Mouse (Mus musculus): ENCODE data around the gene C87499.

The C87499 gene

DNA sequence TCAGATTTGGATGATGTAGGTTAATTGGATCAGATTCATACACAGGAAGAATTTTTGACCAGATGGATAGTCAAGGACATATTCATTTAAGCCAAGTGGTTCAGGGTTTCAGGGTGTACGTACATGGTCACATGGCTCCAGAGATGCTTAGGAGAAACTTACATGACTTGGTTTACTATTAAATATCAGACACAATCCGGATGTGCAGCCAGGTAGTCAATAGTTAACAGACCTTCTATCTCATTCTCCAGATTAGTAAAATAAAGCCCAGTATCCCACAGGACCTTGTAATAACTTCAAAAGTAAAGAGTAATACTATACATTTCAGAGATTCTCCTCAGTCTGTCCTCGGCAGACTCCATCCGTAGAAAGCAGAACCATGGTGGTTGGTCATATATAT, at the start of gene C87499:
Gene C87499 (minus strand): TSS at position 101 of the 400 bp plus-strand sequence.
- DNase-seq (ENCODE audit: low spot score): no peak

DNA sequence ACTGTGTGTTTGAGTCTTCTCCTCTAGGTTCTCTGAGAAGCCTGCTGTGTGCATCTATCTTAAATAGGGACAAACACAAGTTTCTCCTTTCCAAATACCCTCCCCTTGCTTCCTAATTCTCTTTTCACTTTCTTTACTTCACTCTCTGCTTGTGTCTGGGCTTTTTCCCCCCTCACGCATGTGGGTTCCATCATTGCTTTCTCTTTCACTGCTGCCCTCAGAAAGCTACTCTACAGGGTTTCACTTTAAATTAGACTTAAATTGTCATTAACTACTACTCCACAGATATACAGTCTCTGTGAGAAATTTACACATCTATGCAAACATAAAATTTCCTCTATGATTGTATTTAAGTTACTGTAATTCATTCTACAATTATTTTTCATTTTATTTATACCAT, 49.6 kb upstream of the C87499 start, which contains the start of gene Ifna2:
Gene Ifna2 (minus strand): TSS at position 101 of the 400 bp plus-strand sequence.
- no peak for DNase-seq (ENCODE audit: low spot score)

DNA sequence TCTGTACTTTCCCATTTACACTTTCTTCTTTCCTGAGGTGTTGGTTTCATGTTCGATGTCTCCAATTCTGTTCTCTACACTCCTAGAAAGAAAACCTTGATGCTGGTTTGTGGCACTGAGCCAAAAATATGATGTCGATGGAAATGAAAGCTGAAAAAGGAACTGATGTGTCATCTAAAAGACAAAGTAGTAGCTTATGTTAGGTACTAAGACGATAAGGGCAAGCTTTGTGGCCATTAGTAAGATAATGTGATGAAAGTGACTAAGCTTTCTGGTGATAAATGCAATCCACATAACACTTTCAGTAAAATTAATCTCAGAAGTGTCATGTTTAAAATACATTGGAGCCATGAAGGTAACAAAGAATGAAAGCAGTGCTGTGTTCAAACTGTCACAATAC, 47.1 kb upstream of the C87499 start:
- no peak for DNase-seq (ENCODE audit: low spot score)

DNA sequence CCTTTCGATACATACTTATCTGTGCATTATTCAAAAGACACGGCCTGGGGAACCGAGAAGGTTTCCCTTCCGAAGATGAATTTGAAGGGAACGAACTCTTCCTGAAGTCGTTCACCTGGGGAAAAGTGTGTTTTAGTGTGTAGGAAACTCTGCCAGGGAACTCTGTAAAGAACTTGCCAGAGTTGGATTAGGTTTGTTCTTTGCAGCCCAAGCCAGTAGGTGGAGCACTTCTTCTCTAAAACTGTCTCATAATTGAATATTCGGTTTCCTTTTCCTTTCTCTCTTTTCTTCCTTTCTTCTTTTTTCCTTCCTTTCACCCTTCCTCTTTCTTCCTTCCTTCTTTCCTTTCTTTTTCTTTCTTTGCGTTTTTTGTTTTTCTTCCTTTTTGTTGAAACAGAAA, 46.2 kb upstream of the C87499 start:
- DNase-seq (ENCODE audit: low spot score): peak; percentile 9

DNA sequence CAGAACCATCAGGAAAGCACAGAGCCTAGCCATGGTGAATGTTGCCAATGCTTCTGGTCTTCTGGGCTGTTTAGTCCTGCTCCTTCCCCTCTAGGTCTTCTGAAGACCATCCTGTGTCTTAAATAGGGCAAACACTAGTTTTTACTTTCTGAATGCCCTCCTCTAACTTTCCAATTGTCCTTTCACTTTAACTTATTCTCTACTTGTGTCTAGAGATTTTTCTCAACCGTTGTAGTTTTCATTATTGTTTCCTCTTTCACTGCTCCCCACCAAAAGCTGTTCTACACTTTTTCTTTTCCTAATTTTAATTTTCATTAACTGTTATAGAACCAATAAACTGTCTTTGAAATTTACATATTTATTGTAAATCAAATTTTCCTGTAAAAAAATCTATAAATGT, 42.6 kb upstream of the C87499 start, which contains the start of gene Ifna16:
Gene Ifna16 (minus strand): TSS at position 101 of the 400 bp plus-strand sequence.
- DNase-seq (ENCODE audit: low spot score): no peak

DNA sequence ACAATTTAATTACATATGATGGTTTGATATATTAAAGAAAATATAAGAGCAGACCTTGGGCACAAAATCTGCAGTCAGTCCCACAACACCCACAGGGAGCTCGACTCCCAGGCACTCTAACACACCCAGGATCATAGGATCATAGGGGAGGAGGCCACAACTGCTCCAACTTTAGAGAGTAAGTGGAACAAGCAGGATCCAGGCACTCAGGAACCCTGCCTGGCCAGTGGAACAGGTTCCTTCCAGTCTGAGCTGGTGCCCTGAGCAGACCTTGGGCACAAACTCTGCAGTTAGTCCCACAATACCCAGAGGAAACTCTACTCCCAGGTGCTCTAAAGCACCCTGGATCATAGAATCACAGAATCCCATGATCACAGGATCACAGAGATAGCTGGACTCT, 21.2 kb upstream of the C87499 start:
- no peak for DNase-seq (ENCODE audit: low spot score)

DNA sequence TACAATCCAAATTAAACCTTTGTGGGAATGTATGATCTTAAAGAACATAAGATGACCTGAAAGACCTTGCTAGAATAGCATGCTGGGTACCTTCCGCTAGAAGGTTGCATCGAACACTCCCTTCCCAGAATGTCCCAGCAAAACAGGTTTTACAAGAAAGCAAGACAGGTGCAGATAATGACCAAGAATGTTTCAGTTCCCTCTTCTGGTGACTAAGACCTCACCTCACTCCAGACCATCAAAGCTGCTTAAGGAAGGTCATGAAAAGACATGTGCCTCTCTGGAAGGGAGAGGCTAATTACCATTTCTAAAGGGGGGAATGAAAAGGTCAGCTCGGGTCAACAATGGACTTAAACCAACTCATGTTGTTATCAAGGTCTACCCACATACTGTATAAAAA, 19.4 kb upstream of the C87499 start:
- no peak for DNase-seq (ENCODE audit: low spot score)

DNA sequence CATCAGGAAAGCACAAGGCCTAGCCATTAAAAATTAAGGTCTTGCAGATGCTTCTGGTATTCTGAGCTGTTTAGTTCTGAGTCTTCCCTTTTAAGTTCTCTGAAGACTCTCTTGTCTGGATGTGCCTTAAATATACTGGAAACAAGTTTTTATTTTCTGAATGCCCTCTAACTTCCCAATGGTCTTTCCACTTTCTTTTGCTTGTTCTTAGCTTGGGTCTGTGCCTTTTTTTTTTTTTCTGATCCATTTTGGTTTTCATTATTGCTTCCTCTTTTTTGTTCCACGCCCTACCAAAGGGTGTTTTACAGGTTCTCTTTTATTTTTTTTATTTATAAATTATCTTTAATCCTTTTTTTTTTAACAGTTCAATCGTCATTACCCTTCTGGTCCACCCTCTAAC, 10.1 kb upstream of the C87499 start, which contains the start of gene Ifna13:
Gene Ifna13 (minus strand): TSS at position 101 of the 400 bp plus-strand sequence.
- DNase-seq (ENCODE audit: low spot score): no peak

DNA sequence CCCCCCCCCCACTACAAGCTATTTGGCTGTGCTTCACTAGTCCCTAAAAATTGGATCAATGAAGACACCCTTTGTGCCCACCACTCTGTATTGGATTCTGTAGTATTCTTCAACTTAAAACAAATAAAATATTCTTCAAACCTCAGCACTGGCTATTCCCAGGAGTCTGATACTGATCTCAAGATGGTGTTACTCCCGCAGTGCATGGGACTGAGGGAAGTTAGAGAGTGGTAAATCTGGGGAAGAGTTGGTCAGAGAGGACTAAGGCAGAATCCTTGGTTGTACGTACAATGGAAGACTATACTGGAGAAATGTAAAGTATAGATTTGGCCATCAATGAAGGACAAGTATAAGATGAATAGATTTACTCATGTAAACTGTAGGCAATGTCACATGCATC, 8.3 kb upstream of the C87499 start:
- DNase-seq (ENCODE audit: low spot score): peak; percentile 50

DNA sequence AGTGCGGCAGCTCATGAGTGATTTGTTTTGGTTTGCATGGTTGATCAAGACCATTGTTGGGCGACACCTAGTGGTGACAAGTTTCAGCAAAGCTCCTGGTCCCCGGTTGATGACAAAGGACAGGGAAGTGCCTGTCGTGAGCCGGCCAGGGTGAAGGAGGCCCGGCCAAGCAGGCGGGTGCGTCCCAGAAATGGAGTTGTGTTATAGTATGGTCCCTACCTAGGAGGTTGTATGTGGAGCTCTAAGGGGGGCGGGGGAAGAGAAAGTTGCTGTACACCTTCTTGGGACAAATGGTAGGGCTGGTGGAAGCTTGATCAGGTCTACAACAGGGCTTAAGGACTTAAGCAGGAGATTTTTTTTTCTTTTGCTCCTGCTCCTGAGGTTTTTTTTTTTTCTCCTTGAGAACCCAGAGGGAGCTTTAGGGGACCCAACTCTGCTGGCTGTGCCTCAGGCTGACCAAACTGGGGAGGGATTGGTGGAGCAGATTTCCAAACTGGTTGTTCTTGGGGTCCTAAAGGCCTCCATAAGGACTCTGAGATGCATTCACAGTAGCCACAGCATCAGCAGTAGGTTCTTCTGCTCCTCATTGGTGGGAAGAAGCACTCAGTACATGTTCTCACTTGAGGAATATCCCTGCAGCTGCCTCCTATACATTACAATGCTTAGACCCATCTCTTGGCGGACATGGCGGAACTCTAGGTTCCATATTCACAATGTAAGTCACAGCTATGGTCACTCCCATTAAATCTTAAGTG, 7.0 kb upstream of the C87499 start:
- DNase-seq (ENCODE audit: low spot score): peak; percentile 84

DNA sequence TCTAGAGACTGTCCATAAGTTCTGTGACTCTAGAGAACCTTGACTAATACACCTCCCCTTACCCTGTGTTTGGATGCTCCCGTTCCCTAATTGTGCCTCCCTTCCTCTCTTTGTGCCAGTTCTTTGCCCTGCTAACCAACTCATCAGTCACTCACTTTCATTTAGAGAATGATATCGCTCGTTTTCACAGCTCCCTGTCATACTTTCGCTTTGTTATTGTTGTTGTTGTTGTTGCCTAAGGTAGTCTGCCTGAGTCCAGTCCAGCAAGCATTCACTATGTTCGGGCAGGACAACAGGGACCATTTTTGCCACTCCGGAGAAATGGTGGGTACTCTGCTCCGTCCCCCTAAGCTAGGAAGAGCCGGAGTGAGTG, 6.5 kb upstream of the C87499 start:
- DNase-seq (ENCODE audit: low spot score): no peak

DNA sequence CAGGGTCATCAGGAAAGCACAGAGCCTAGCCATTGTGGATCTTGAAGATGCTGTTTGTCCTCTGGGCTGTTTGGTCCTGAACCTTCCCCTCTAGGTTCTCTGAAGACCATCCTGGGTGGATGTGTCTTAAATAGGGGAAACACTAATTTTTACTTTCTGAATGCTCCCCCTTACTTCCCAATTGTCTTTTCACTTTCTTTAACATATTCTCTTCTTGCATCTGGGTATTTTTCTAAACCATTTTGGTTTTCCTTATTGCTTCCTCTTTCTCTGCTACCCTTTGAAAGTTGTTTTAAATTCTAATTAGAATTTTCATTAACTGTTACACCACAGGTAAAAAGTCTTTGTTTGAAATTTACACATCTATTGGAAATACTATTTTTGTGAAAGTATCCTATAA, 30.9 kb downstream of the C87499 start, which contains the start of gene Ifna12:
Gene Ifna12 (minus strand): TSS at position 101 of the 400 bp plus-strand sequence.
- DNase-seq (ENCODE audit: low spot score): no peak

DNA sequence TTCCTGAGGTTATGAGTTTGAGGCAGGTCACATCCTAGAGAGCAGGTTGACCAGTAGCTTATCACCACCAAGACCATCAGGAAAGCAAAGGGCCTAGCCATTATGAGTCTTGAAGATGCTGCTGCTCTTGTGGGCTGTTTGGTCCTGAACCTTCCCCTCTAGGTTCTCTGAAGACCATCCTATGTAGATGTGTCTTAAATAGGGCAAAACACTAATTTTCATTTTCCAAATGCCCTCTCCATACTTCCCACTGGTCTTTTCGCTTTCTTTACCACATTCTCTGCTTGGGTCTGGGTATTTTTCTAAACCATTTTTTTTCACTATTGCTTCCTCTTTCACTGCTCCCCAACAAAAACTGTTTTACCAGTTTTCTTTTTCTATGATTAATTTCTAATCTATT, 41.9 kb downstream of the C87499 start, which contains the start of gene Ifna9:
Gene Ifna9 (minus strand): TSS at position 101 of the 400 bp plus-strand sequence.
- no peak for DNase-seq (ENCODE audit: low spot score)
